Mouse (Mus musculus): ENCODE measurements around the gene Frmd6. TPM values are rescaled to one million over a fixed set of nuclear protein-coding genes. Genes with fewer than 3 reads are reported as not detected.

The Frmd6 gene
- polyA plus RNA-seq, 1 experiment from 2014 or later, result 8.5 TPM

GRCm38 (mm10) chr12:70937571-70938384 lies 112.5 kb downstream of the Frmd6 start, which contains the start of gene Actr10:
Actr10 (plus strand) TSS chr12:70937857.
- Histone ChIP-seq H3K9me3 (replicated peaks; ENCODE audit: control insufficient read depth, low read length) (no peaks in the 10 kb centered on the region), H3K4me2 (ENCODE audit: low read length) (peak within 1 kb of the TSS; percentile 58), H3K27me3 (replicated peaks; ENCODE audit: control insufficient read depth, insufficient read depth, low read length) (no peaks in the 10 kb centered on the region), H3K4me1 (ENCODE audit: control insufficient read depth, insufficient read depth, low read length) (peaks cover 5% of the 10 kb centered on the region; the same call in 1 of the 2 replicates), H3K9ac (ENCODE audit: low read length) (peak within 1 kb of the TSS; percentile 96), H3K36me3 (ENCODE audit: control insufficient read depth, insufficient read depth, low read length) (peaks cover 10% of the 10 kb centered on the region), H3K4me3 (ENCODE audit: low read depth, low read length) (peak within 1 kb of the TSS; percentile 77), H3K27ac (ENCODE audit: low read depth, low read length) (peak within 1 kb of the TSS; percentile 82)
- WGBS, result under 1% methylated on average over 59 of the region's 59 CpGs
- ATAC-seq, result peak; percentile 99
- peak; percentile 93 for DNase-seq (ENCODE audit: low spot score)

- DNase-seq (ENCODE audit: low spot score), result no peak
- 97% methylated on average over 7 of the region's 7 CpGs for WGBS
These were observed 115.5 kb downstream of the Frmd6 start for GRCm38 (mm10) chr12:70940806-70941205.

GRCm38 (mm10) chr12:70944181-70944580 lies 118.9 kb downstream of the Frmd6 start:
- 95% methylated on average over 5 of the region's 5 CpGs for WGBS
- Histone ChIP-seq H3K27ac (ENCODE audit: low read depth, low read length) (no peak overlapping the region), H3K27me3 (replicated peaks; ENCODE audit: control insufficient read depth, insufficient read depth, low read length) (no peaks in the 10 kb centered on the region), H3K4me3 (ENCODE audit: low read depth, low read length) (no peak overlapping the region), H3K9me3 (replicated peaks; ENCODE audit: control insufficient read depth, low read length) (no peaks in the 10 kb centered on the region), H3K4me2 (ENCODE audit: low read length) (no peak overlapping the region), H3K4me1 (ENCODE audit: control insufficient read depth, insufficient read depth, low read length) (no peaks in the 10 kb centered on the region), H3K9ac (ENCODE audit: low read length) (no peak overlapping the region), H3K36me3 (ENCODE audit: control insufficient read depth, insufficient read depth, low read length) (peaks cover 59% of the 10 kb centered on the region)
- ATAC-seq, result no peak
- no peak for DNase-seq (ENCODE audit: low spot score)

More at GRCm38 (mm10) chr12:70940806-70941205, 115.5 kb downstream of the Frmd6 start:
- no peak for ATAC-seq
- Histone ChIP-seq H3K4me1 (ENCODE audit: control insufficient read depth, insufficient read depth, low read length) (peaks cover 5% of the 10 kb centered on the region; the same call in 1 of the 2 replicates), H3K9me3 (replicated peaks; ENCODE audit: control insufficient read depth, low read length) (no peaks in the 10 kb centered on the region), H3K27me3 (replicated peaks; ENCODE audit: control insufficient read depth, insufficient read depth, low read length) (no peaks in the 10 kb centered on the region), H3K4me3 (ENCODE audit: low read depth, low read length) (no peak overlapping the region), H3K4me2 (ENCODE audit: low read length) (no peak overlapping the region), H3K36me3 (ENCODE audit: control insufficient read depth, insufficient read depth, low read length) (peaks cover 32% of the 10 kb centered on the region), H3K9ac (ENCODE audit: low read length) (no peak overlapping the region), H3K27ac (ENCODE audit: low read depth, low read length) (no peak overlapping the region)

- Histone ChIP-seq H3K4me2 (ENCODE audit: low read length) (no peak overlapping the region), H3K9ac (ENCODE audit: low read length) (no peak overlapping the region), H3K27me3 (replicated peaks; ENCODE audit: control insufficient read depth, insufficient read depth, low read length) (no peaks in the 10 kb centered on the region), H3K36me3 (ENCODE audit: control insufficient read depth, insufficient read depth, low read length) (peaks cover 73% of the 10 kb centered on the region), H3K9me3 (replicated peaks; ENCODE audit: control insufficient read depth, low read length) (no peaks in the 10 kb centered on the region), H3K27ac (ENCODE audit: low read depth, low read length) (no peak overlapping the region), H3K4me3 (ENCODE audit: low read depth, low read length) (no peak overlapping the region), H3K4me1 (ENCODE audit: control insufficient read depth, insufficient read depth, low read length) (no peaks in the 10 kb centered on the region)
- WGBS, result 92% methylated on average over 10 of the region's 10 CpGs
- DNase-seq (ENCODE audit: low spot score) (no peak), ATAC-seq (no peak)
These were observed 121.4 kb downstream of the Frmd6 start for GRCm38 (mm10) chr12:70946585-70947256.

Other genes with a start within 250 kb of the Frmd6 start
- 335 and 376 TPM in 2 replicates for gene Actr10, start 112.3 kb downstream of the Frmd6 start, polyA plus RNA-seq (2014; fragmentation: Nextera tagmentation; extraction: Ambion mirVana)
- gene Psma3, start 149.1 kb downstream of the Frmd6 start, polyA plus RNA-seq (2014; fragmentation: Nextera tagmentation; extraction: Ambion mirVana), result 540 and 656 TPM in 2 replicates
- 34.1 and 48.5 TPM in 2 replicates for gene Arid4a, start 190.5 kb downstream of the Frmd6 start, polyA plus RNA-seq (2014; fragmentation: Nextera tagmentation; extraction: Ambion mirVana)